In genomic region chr6:100402716-100403115, GRCm38 (mm10) we compare ENCODE assay signal across 19 mouse cellular contexts.
DNase-seq lines count a peak whose midpoint lies in the region; ATAC-seq lines count a peak whose summit lies in the region.
"Had no signal": no experiment of that assay in that cellular context is flagged by ENCODE, and none has a peak within 500 bp of the region (broad histone marks: within the 10 kb centered on the region; RNA-seq: fewer than 3 reads in every experiment).

No protein-coding gene starts in this region.

- H3K27me3 ChIP-seq in kidney, embryonic 16.5 days (ENCODE audit: insufficient read depth, low read length): no peaks in the 10 kb centered on the region
- no peaks in the 10 kb centered on the region for H3K27me3 ChIP-seq in kidney, embryonic 14.5 days (ENCODE audit: control insufficient read depth, insufficient read depth, low read length)
- H3K27me3 ChIP-seq in hindbrain, embryonic 16.5 days (replicated peaks; ENCODE audit: control insufficient read depth, insufficient read depth, low read length): no peaks in the 10 kb centered on the region
- H3K27me3 ChIP-seq: embryonic facial prominence, embryonic 15.5 days; hindbrain, embryonic 15.5 days; limb, embryonic 15.5 days; neural tube, embryonic 12.5 days had no signal

- 28% methylated on average over 4 of the region's 4 CpGs for WGBS in kidney, embryonic 16.5 days
- 32% methylated on average over 4 of the region's 4 CpGs for WGBS in kidney, embryonic 14.5 days
- 33% methylated on average over 4 of the region's 4 CpGs for WGBS in macrophage (ENCODE audit: missing documents)
- 39% methylated on average over 4 of the region's 4 CpGs for WGBS in hindbrain, embryonic 16.5 days

- DNase-seq in T-cell, adult 2 months (ENCODE audit: low spot score): peak; percentile 13
- peak; percentile 36 for DNase-seq in embryo, embryonic 11.5 days (ENCODE audit: low read depth, low spot score)
- DNase-seq in heart, adult 8-10 months (ENCODE audit: low spot score): no peak
- DNase-seq in cerebellum, postnatal 10 days: no peak
- DNase-seq: cerebellum, postnatal 14 days; gastrocnemius, postnatal 25 days; heart, postnatal 14 days; kidney, adult 2 months; layer of hippocampus, adult 9-11 months; liver, postnatal 0 days had no signal

- H3K36me3 ChIP-seq in kidney, embryonic 16.5 days (ENCODE audit: insufficient read depth, low read length): no peaks in the 10 kb centered on the region
- H3K36me3 ChIP-seq in kidney, embryonic 14.5 days (ENCODE audit: control insufficient read depth, insufficient read depth, low read length): no peaks in the 10 kb centered on the region
- H3K36me3 ChIP-seq in macrophage (ENCODE audit: inconsistent target): no peaks in the 10 kb centered on the region
- H3K36me3 ChIP-seq in hindbrain, embryonic 16.5 days (ENCODE audit: control insufficient read depth, insufficient read depth, low read length): no peaks in the 10 kb centered on the region
- H3K36me3 ChIP-seq: embryonic facial prominence, embryonic 15.5 days; hindbrain, embryonic 15.5 days; limb, embryonic 15.5 days; neural tube, embryonic 12.5 days had no signal

- no peaks in the 10 kb centered on the region for H3K79me2 ChIP-seq in macrophage (ENCODE audit: inconsistent target)

- H3K27ac ChIP-seq in kidney, embryonic 16.5 days (ENCODE audit: low read length): no peak overlapping the region
- no peak overlapping the region for H3K27ac ChIP-seq in kidney, embryonic 14.5 days (ENCODE audit: low read depth, low read length)
- H3K27ac ChIP-seq in macrophage: peak overlapping the region; percentile 19
- no peak overlapping the region for H3K27ac ChIP-seq in hindbrain, embryonic 16.5 days (ENCODE audit: low read depth, low read length)
- H3K27ac ChIP-seq: embryonic facial prominence, embryonic 15.5 days; hindbrain, embryonic 15.5 days; limb, embryonic 15.5 days; neural tube, embryonic 12.5 days had no signal

- peak; percentile 36; the same call in 1 of the 2 replicates for ATAC-seq in kidney, embryonic 16.5 days (ENCODE audit: low FRiP score, low TSS enrichment)
- ATAC-seq in kidney, embryonic 14.5 days (ENCODE audit: low FRiP score, low TSS enrichment): no peak
- ATAC-seq in hindbrain, embryonic 16.5 days: no peak
- ATAC-seq: liver, postnatal 0 days had no signal

- H3K4me3 ChIP-seq in kidney, embryonic 16.5 days (ENCODE audit: low read length): no peak overlapping the region
- no peak overlapping the region for H3K4me3 ChIP-seq in kidney, embryonic 14.5 days (ENCODE audit: low read length)
- no peak overlapping the region for H3K4me3 ChIP-seq in macrophage (ENCODE audit: inconsistent target)
- no peak overlapping the region for H3K4me3 ChIP-seq in hindbrain, embryonic 16.5 days (ENCODE audit: low read length)
- H3K4me3 ChIP-seq: embryonic facial prominence, embryonic 15.5 days; hindbrain, embryonic 15.5 days; limb, embryonic 15.5 days; neural tube, embryonic 12.5 days had no signal

- no peaks in the 10 kb centered on the region for H3K9me3 ChIP-seq in kidney, embryonic 16.5 days (ENCODE audit: low read length)
- H3K9me3 ChIP-seq in kidney, embryonic 14.5 days (ENCODE audit: control insufficient read depth, low read length): peaks cover 3% of the 10 kb centered on the region; the same call in 1 of the 2 replicates
- H3K9me3 ChIP-seq in hindbrain, embryonic 16.5 days (ENCODE audit: control insufficient read depth, low read length): no peaks in the 10 kb centered on the region
- H3K9me3 ChIP-seq: embryonic facial prominence, embryonic 15.5 days; hindbrain, embryonic 15.5 days; limb, embryonic 15.5 days; neural tube, embryonic 12.5 days had no signal

- no peak overlapping the region for H3K4me2 ChIP-seq in kidney, embryonic 16.5 days (replicated peaks; ENCODE audit: low read depth, low read length)
- H3K4me2 ChIP-seq in kidney, embryonic 14.5 days (replicated peaks; ENCODE audit: low read depth, low read length): no peak overlapping the region
- no peak overlapping the region for H3K4me2 ChIP-seq in hindbrain, embryonic 16.5 days (ENCODE audit: low read length)
- H3K4me2 ChIP-seq: embryonic facial prominence, embryonic 15.5 days; heart, embryonic 11.5 days; hindbrain, embryonic 15.5 days; limb, embryonic 15.5 days; neural tube, embryonic 12.5 days had no signal

- H3K4me1 ChIP-seq in kidney, embryonic 16.5 days (ENCODE audit: insufficient read depth, low read length): no peaks in the 10 kb centered on the region
- no peaks in the 10 kb centered on the region for H3K4me1 ChIP-seq in kidney, embryonic 14.5 days (ENCODE audit: control insufficient read depth, insufficient read depth, low read length)
- no peaks in the 10 kb centered on the region for H3K4me1 ChIP-seq in hindbrain, embryonic 16.5 days (ENCODE audit: control insufficient read depth, insufficient read depth, low read depth, low read length)
- H3K4me1 ChIP-seq: embryonic facial prominence, embryonic 15.5 days; hindbrain, embryonic 15.5 days; neural tube, embryonic 12.5 days had no signal

- H3K9ac ChIP-seq in kidney, embryonic 16.5 days (replicated peaks; ENCODE audit: low read length): no peak overlapping the region
- no peak overlapping the region for H3K9ac ChIP-seq in kidney, embryonic 14.5 days (ENCODE audit: low read depth, low read length)
- H3K9ac ChIP-seq in hindbrain, embryonic 16.5 days (ENCODE audit: low read depth, low read length): no peak overlapping the region
- H3K9ac ChIP-seq: embryonic facial prominence, embryonic 15.5 days; hindbrain, embryonic 15.5 days; limb, embryonic 15.5 days; liver, postnatal 0 days; neural tube, embryonic 12.5 days had no signal

Comparison
In these comparisons a context has a peak if more than half of its experiments do, and no peak if none do; other contexts are left out.
1. DNase-seq: peak in T-cell, adult 2 months (single experiment) and embryo, embryonic 11.5 days (single experiment); none in heart, adult 8-10 months (single experiment) and cerebellum, postnatal 10 days (0 of 2).